Mouse (Mus musculus) stomach, postnatal 0 days (tissue): ENCODE measurements at regions not wholly inside any gene's neighbourhood (a gene's known extent, or its start where the extent isn't known, plus 50 kb on each side); places are given as distances from the start of the nearest gene placed in this dataset.

ENCODE experiments used
- ATAC-seq: fragments of 200-750 bp; cut with Nextera tagmentation; 2 replicates; pipeline ENCODE4 v1.8.0; 2017; ENCODE audit not compliant: low FRiP score, low TSS enrichment
- DNase-seq: peaks from one replicate; pipeline ENCODE4 v3.0.0-alpha.2; 2016; ENCODE audit warnings: low spot score
- H3K27ac ChIP-seq: fragments of 300-500 bp; sonication (generic); replicated peaks from 2 replicates; pipeline ENCODE4 v1.5.1; 2014; ENCODE audit warnings: mild to moderate bottlenecking, control low read depth
- H3K27me3 ChIP-seq: fragments of 300-500 bp; sonication (generic); 2 replicates; pipeline ENCODE4 v1.6.1; 2014; ENCODE audit warnings: low read length; ENCODE audit not compliant: control insufficient read depth, insufficient read depth
- H3K36me3 ChIP-seq: fragments of 300-500 bp; sonication (generic); 2 replicates; pipeline ENCODE4 v1.6.1; 2014; ENCODE audit warnings: low read length, mixed read lengths; ENCODE audit not compliant: control insufficient read depth, insufficient read depth
- H3K4me1 ChIP-seq: fragments of 300-500 bp; sonication (generic); replicated peaks from 2 replicates; pipeline ENCODE4 v1.6.1; 2014; ENCODE audit warnings: antibody characterized with exemption; ENCODE audit not compliant: control insufficient read depth, insufficient read depth
- H3K4me2 ChIP-seq: fragments of 300-500 bp; sonication (generic); replicated peaks from 2 replicates; pipeline ENCODE4 v1.6.1; 2014; ENCODE audit warnings: low read depth, mild to moderate bottlenecking, control low read depth, moderate library complexity
- H3K4me3 ChIP-seq: fragments of 300-500 bp; sonication (generic); 2 replicates; pipeline ENCODE4 v1.5.1; 2014; ENCODE audit warnings: low read depth, low read length, control low read depth
- H3K9ac ChIP-seq: fragments of 300-500 bp; sonication (generic); 2 replicates; pipeline ENCODE4 v1.6.1; 2014; ENCODE audit warnings: mild to moderate bottlenecking, low read length, control low read depth, mixed read lengths
- H3K9me3 ChIP-seq: fragments of 300-500 bp; sonication (generic); 2 replicates; pipeline ENCODE4 v1.6.1; 2016; ENCODE audit warnings: low read length; ENCODE audit not compliant: control insufficient read depth
- CTCF ChIP-seq: IDR thresholded peaks from 2 replicates; pipeline ENCODE4 v1.5.1; 2016; ENCODE audit warnings: antibody characterized with exemption, low read depth, mild to moderate bottlenecking, moderate library complexity
- EP300 ChIP-seq: optimal IDR thresholded peaks from 2 replicates; pipeline ENCODE3; 2016; ENCODE audit warnings: antibody characterized with exemption
- WGBS: fragments of 180-500 bp; shearing (Covaris S2); extraction: QIAGEN DNeasy Blood & Tissue Kit; methylation state at CpG from one replicate; pipeline ENCODE4 v1.1.7; 2014; 5-methylcytosine and 5-hydroxymethylcytosine counted together

DNA sequence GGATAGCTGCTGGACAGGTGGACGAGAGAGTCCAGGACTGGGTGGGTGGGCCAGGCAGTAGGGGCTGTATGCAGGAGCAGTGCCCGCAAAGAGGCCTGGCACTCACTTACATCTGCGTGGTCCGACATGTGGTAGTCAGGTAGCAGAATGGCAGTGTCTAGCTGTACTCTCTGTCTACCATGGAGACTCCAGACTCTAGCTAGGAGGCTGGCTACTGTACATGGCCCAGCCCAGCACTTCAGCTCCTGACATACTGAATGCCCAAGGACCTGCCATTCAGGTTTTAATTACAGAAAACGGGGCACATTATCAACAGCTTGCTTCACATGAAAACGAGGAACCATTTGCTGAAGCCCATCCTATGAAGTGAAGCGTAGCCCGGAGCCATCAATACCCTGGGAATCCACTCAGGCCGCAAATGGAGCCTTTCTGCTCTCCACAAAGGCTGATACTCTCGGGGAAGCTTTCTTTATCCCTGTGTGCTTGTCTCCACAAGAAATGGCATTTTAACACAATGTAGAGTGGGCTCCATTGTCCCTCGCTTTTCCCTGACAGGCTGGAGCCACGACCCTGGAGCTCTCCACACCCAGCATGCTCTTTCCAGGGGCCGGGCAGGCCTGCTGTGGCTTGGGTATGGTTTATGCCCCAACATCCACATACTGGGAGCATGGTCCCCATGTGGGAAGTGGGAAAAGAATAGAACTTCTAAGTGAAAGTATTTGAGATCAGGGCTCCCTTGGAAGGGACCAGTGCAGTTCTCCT lies 110.6 kb upstream of the A530016L24Rik start:
- DNase-seq (no peak), ATAC-seq (no peak)
- H3K4me3 ChIP-seq, result no peak overlapping the region
- no peaks in the 10 kb centered on the region for H3K4me1 ChIP-seq
- no peak overlapping the region for H3K9ac ChIP-seq
- H3K27me3 ChIP-seq, result no peaks in the 10 kb centered on the region
- H3K4me2 ChIP-seq, result no peak overlapping the region
- TF ChIP-seq EP300 (no peak), CTCF (no peak)
- 82% methylated on average over 13 of the region's 13 CpGs for WGBS
- H3K27ac ChIP-seq, result no peak overlapping the region
- H3K9me3 ChIP-seq, result no peaks in the 10 kb centered on the region
- H3K36me3 ChIP-seq, result no peaks in the 10 kb centered on the region

DNA sequence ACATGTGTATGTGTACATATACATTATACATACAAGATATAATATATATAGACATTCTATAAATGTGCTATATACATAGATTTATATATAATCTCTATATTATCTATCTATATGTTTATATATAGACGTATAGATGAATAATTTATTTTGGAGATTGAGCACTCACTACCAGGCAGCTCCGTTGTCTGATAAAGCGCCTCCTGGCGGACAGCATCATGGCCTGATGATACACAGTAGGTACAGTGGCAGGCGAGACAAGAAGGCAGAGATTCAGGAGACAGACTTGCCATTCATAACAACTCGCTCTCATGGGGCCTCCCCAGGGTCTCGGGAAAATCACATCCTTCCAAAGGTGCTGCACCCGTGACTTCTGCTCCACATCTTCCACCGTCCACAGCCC lies 101.4 kb upstream of the A530016L24Rik start:
- H3K4me1 ChIP-seq, result no peaks in the 10 kb centered on the region

GRCm38 (mm10) chr12:112395909-112396308 lies 93.3 kb upstream of the A530016L24Rik start:
- H3K27ac ChIP-seq, result no peak overlapping the region
- 73% methylated on average over 13 of the region's 13 CpGs for WGBS
- TF ChIP-seq EP300, result no peak
- TF ChIP-seq CTCF, result no peak
- H3K4me1 ChIP-seq, result no peaks in the 10 kb centered on the region
- DNase-seq (no peak), ATAC-seq (no peak)
- H3K9ac ChIP-seq, result no peak overlapping the region
- no peaks in the 10 kb centered on the region for H3K9me3 ChIP-seq
- H3K27me3 ChIP-seq, result no peaks in the 10 kb centered on the region
- H3K4me2 ChIP-seq, result no peak overlapping the region
- H3K4me3 ChIP-seq, result no peak overlapping the region
- no peaks in the 10 kb centered on the region for H3K36me3 ChIP-seq

More for the DNA sequence above, 101.4 kb upstream of the A530016L24Rik start:
- Histone ChIP-seq H3K27me3 (no peaks in the 10 kb centered on the region), H3K9ac (no peak overlapping the region), H3K9me3 (no peaks in the 10 kb centered on the region), H3K4me2 (no peak overlapping the region), H3K4me3 (no peak overlapping the region), H3K27ac (no peak overlapping the region), H3K36me3 (no peaks in the 10 kb centered on the region)
- no peak for ATAC-seq
- 69% methylated on average over 9 of the region's 9 CpGs for WGBS
- TF ChIP-seq EP300 (no peak), CTCF (peak; percentile 40)
- DNase-seq, result no peak

- no peak for ATAC-seq
- 86% methylated on average over 11 of the region's 11 CpGs for WGBS
- TF ChIP-seq EP300 (no peak), CTCF (no peak)
These were observed 85.5 kb upstream of the A530016L24Rik start for GRCm38 (mm10) chr12:112403688-112404240.

GRCm38 (mm10) chr12:112404338-112404737 lies 84.9 kb upstream of the A530016L24Rik start:
- H3K4me1 ChIP-seq, result no peaks in the 10 kb centered on the region
- ATAC-seq (no peak), DNase-seq (no peak)
- no peak overlapping the region for H3K9ac ChIP-seq
- H3K4me3 ChIP-seq, result no peak overlapping the region
- H3K9me3 ChIP-seq, result no peaks in the 10 kb centered on the region
- H3K36me3 ChIP-seq, result no peaks in the 10 kb centered on the region
- no peak overlapping the region for H3K27ac ChIP-seq
- no peaks in the 10 kb centered on the region for H3K27me3 ChIP-seq
- WGBS, result 83% methylated on average over 12 of the region's 12 CpGs
- no peak overlapping the region for H3K4me2 ChIP-seq
- TF ChIP-seq EP300, result no peak
- TF ChIP-seq CTCF, result no peak

More at GRCm38 (mm10) chr12:112403688-112404240, 85.5 kb upstream of the A530016L24Rik start:
- no peak for DNase-seq
- H3K4me2 ChIP-seq, result no peak overlapping the region
- H3K9me3 ChIP-seq, result no peaks in the 10 kb centered on the region
- H3K27me3 ChIP-seq, result no peaks in the 10 kb centered on the region
- H3K9ac ChIP-seq, result no peak overlapping the region
- no peaks in the 10 kb centered on the region for H3K36me3 ChIP-seq
- no peak overlapping the region for H3K4me3 ChIP-seq
- H3K4me1 ChIP-seq, result no peaks in the 10 kb centered on the region
- H3K27ac ChIP-seq, result no peak overlapping the region

GRCm38 (mm10) chr12:112405781-112406213 lies 83.5 kb upstream of the A530016L24Rik start:
- no peak for ATAC-seq
- WGBS, result 59% methylated on average over 12 of the region's 12 CpGs
- H3K9ac ChIP-seq, result no peak overlapping the region
- no peak overlapping the region for H3K27ac ChIP-seq
- H3K27me3 ChIP-seq, result no peaks in the 10 kb centered on the region
- no peaks in the 10 kb centered on the region for H3K36me3 ChIP-seq
- H3K4me3 ChIP-seq, result no peak overlapping the region
- DNase-seq, result no peak
- H3K9me3 ChIP-seq, result no peaks in the 10 kb centered on the region
- H3K4me1 ChIP-seq, result no peaks in the 10 kb centered on the region
- no peak overlapping the region for H3K4me2 ChIP-seq
- TF ChIP-seq EP300 (no peak), CTCF (no peak)
